Mouse (Mus musculus): Measurements from ENCODE around the gene Hrh3. TPM values are rescaled to one million over a fixed set of nuclear protein-coding genes. Genes with fewer than 3 reads are reported as not detected.

The Hrh3 gene
- not detected for total RNA-seq (2023)

DNA sequence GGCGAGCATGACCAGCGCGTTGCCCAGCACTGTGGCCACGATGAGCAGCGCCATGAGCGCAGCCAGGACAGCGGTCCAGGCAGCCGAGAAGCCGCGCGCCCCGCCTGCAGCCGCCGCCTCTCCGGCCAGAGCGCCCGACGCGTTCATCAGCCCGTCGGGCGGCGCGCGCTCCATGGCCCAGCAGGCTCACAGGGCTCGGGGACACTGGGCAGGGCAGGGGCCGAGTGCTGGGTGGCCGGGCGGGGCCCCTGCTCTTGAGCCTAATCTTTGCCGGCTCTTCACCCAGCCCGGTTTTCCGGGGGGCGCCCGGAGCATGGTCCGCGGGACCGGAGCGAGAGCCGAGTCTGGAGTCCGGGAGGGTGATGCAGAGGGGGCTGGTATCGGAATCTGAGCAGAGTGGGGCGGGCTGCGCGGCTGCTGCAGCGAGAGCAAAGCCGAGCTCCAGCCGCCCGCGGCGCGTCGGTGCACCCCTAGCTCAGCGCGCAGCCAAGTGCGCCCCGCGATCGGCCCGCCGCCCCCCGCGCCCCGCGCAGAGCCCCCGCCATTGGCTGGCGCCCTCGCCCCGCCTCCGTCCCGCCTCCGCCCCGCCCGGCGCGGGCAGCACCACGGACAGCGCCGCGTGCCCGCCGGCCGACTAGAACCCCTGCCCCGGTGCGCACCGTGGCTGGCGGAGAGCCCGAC lies at the start of gene Hrh3:
Gene Hrh3 (minus strand): TSS at position 511 of the 681 bp plus-strand sequence.

DNA sequence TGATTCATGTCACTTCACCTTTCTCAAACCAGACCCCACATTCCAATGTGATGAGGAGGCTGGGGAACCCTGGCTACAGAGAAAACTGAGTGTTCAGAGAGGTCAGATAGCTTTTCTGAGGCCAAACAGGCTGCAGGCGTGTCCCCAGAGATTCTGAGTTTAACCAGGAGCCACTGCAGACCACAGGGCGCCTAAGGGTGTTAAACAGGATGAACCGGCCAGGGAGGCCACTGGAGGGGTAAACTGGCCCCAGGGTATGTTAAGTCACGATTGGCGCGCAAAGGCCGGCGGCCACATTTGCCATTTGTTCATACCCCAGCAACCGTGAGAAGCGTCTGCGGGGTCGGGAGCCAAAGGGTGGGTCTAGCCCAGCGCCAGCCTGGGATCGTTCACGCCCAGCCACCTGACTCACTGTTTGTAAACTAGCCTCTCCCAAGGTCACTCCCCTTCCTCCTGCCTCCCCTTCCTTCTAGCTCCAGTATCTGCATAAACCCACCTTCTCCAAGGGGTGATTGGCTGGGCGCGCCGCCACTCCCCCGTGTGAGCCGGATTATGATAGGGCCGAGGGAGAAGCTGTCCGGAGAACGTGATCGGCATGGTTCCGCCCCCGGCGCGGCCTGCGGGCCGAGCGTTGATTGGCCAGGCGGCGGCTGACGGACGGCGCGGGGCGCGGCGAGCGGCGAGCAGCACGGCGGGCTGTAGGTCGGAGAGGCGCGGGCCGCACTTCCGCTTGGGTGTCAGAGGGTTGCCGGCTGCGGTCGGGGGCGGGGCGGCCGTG lies 14.6 kb upstream of the Hrh3 start, which contains the start of gene Osbpl2:
Gene Osbpl2 (plus strand): TSS at position 646 of the 778 bp plus-strand sequence.

DNA sequence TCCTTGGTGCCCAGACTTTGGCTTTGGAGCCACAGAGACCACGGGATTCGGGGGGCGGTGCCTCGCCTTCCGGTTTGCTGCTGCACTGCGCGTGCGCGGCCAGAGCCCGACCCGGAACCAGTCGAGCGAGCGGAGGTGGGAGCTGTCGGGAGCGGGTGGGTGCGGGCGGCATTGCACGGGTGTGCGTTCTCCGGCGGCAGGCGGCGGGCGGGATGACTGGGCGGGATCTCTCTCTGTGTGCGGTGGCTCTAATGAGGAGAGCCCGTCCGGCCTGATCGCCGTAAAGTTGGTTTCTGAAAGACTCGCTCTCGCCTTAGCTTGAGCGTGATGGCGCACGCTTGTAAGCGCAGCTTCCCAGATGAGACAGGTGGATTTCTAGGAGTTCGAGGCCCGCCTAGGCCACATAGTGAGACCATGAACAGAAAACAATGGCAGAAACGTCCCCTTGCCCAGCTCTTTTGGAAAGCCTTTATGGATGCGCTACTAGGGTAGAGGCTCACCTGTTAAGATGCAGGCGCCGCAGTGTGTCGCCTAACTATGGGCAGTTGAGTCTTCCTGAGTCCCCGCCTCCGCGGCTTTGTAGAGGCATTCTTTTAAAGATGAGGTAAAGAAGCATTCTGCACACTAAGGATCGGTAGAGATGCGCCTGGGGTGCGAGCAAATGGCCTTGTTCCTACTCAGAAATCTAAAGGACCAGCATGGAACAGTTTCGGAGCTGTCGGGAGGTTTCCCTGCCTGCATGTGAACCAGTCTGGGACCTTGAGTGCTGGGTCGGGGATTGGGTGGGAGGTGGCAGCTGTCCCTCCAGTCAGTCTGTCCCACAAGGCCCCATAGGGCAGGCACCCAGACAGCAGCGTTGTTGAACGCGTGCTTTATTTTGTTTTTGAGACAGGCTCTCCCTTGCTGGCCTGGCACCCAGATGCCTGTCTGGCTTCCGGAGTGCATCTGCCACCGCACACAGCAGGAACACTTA lies 33.5 kb downstream of the Hrh3 start, which contains the start of gene Mtg2:
Gene Mtg2 (plus strand): TSS at position 108 of the 973 bp plus-strand sequence.

Other genes with a start within 250 kb of the Hrh3 start
- 10 to 100 TPM; 32.3 to 32.5 TPM for gene Taf4, start 127.8 kb downstream of the Hrh3 start, total RNA-seq (2023)
- gene Lsm14b, start 79.5 kb downstream of the Hrh3 start, total RNA-seq (2023) = 10 to 100 TPM; 28.8 to 30.9 TPM
- gene Psma7, start 62.1 kb downstream of the Hrh3 start, total RNA-seq (2023) = 100 to 1,000 TPM; 196 to 204 TPM
- gene Ss18l1, start 62.0 kb downstream of the Hrh3 start, total RNA-seq (2023) = 1 to 10 TPM; 6.5 to 7.3 TPM
- 10 to 100 TPM; 11.7 to 13.2 TPM for gene Mtg2, start 33.9 kb downstream of the Hrh3 start, total RNA-seq (2023)
- gene Osbpl2, start 14.8 kb upstream of the Hrh3 start, total RNA-seq (2023) = 10 to 100 TPM; 30.2 to 31.9 TPM
- gene Adrm1, start 67.0 kb upstream of the Hrh3 start, total RNA-seq (2023) = 100 to 1,000 TPM in 1 of 2 experiments, 10 to 100 TPM in 1; 99.5 to 104 TPM
- under 1 TPM in 1 of 2 experiments, not detected in 1; 0.05 TPM for gene Lama5, start 121.4 kb upstream of the Hrh3 start, total RNA-seq (2023)
- gene Rps21, start 152.9 kb upstream of the Hrh3 start, total RNA-seq (2023) = 1,000 to 10,000 TPM in 1 of 2 experiments, 100 to 1,000 TPM in 1; 824 to 1,285 TPM
- 10 to 100 TPM; 17.4 to 19.3 TPM for gene Cables2, start 169.0 kb upstream of the Hrh3 start, total RNA-seq (2023)
- not detected for gene Rbbp8nl, start 185.4 kb upstream of the Hrh3 start, total RNA-seq (2023)
- not detected for gene Gata5, start 230.2 kb upstream of the Hrh3 start, total RNA-seq (2023)

All from monocyte, adult 59 days (primary cell).